11 mouse cellular contexts compared by ENCODE assay signal in genomic region chr8:57213982-57214930, GRCm38 (mm10).
A peak's percentile ranks its signal among the peaks of the same experiment; 100 is the strongest.
DNase-seq lines count a peak whose midpoint lies in the region; ATAC-seq and TF ChIP-seq lines count a peak whose summit lies in the region.
"Had no signal": no experiment of that assay in that cellular context is flagged by ENCODE, and none has a peak within 500 bp of the region (broad histone marks: within the 10 kb centered on the region; RNA-seq: fewer than 3 reads in every experiment).

No protein-coding gene starts in this region.

- no peak overlapping the region for H3K4me2 ChIP-seq in liver, postnatal 0 days (ENCODE audit: low read depth, low read length)
- H3K4me2 ChIP-seq in embryonic facial prominence, embryonic 14.5 days (ENCODE audit: low read depth, low read length) = peak overlapping the region; percentile 39
- H3K4me2 ChIP-seq in limb, embryonic 13.5 days (replicated peaks) = peak overlapping the region; percentile 58
- H3K4me2 ChIP-seq: forebrain, embryonic 13.5 days had no signal

- H3K4me1 ChIP-seq in liver, postnatal 0 days (ENCODE audit: insufficient read depth) = no peaks in the 10 kb centered on the region
- no peaks in the 10 kb centered on the region for H3K4me1 ChIP-seq in embryonic facial prominence, embryonic 14.5 days (ENCODE audit: control insufficient read depth, insufficient read depth, low read length)
- H3K4me1 ChIP-seq in limb, embryonic 13.5 days = peaks cover 21% of the 10 kb centered on the region
- H3K4me1 ChIP-seq: forebrain, embryonic 13.5 days had no signal

- no peaks in the 10 kb centered on the region for H3K36me3 ChIP-seq in liver, postnatal 0 days (replicated peaks; ENCODE audit: insufficient read depth, low read length)
- H3K36me3 ChIP-seq in embryonic facial prominence, embryonic 14.5 days (ENCODE audit: control insufficient read depth, insufficient read depth, low read length) = no peaks in the 10 kb centered on the region
- no peaks in the 10 kb centered on the region for H3K36me3 ChIP-seq in limb, embryonic 13.5 days

- 76% methylated on average over 31 of the region's 31 CpGs for WGBS in liver, postnatal 0 days (ENCODE audit: insufficient replicate concordance)
- 56% methylated on average over 31 of the region's 31 CpGs for WGBS in embryonic facial prominence, embryonic 14.5 days
- 44% methylated on average over 31 of the region's 31 CpGs for WGBS in limb, embryonic 13.5 days

- H3K9me3 ChIP-seq in liver, postnatal 0 days (ENCODE audit: low read length) = no peaks in the 10 kb centered on the region
- H3K9me3 ChIP-seq in embryonic facial prominence, embryonic 14.5 days (ENCODE audit: control insufficient read depth, low read length) = no peaks in the 10 kb centered on the region
- no peaks in the 10 kb centered on the region for H3K9me3 ChIP-seq in limb, embryonic 13.5 days
- H3K9me3 ChIP-seq: forebrain, embryonic 13.5 days had no signal

- H3K27ac ChIP-seq in liver, postnatal 0 days (ENCODE audit: low read depth) = no peak overlapping the region
- no peak overlapping the region for H3K27ac ChIP-seq in embryonic facial prominence, embryonic 14.5 days (replicated peaks; ENCODE audit: low read depth, low read length)
- H3K27ac ChIP-seq in limb, embryonic 13.5 days = no peak overlapping the region
- H3K27ac ChIP-seq: forebrain, embryonic 13.5 days had no signal

- no peaks in the 10 kb centered on the region for H3K27me3 ChIP-seq in liver, postnatal 0 days (ENCODE audit: insufficient read depth, low read length)
- H3K27me3 ChIP-seq in embryonic facial prominence, embryonic 14.5 days (replicated peaks; ENCODE audit: control insufficient read depth, insufficient read depth, low read length) = no peaks in the 10 kb centered on the region
- peaks cover 3% of the 10 kb centered on the region; the same call in 1 of the 2 replicates for H3K27me3 ChIP-seq in limb, embryonic 13.5 days
- H3K27me3 ChIP-seq: forebrain, embryonic 13.5 days had no signal

- TF ChIP-seq EP300 in liver, postnatal 0 days (IDR thresholded peaks at IDR 0.05; ENCODE audit: low read depth) = no peak

- no peak overlapping the region for H3K4me3 ChIP-seq in liver, postnatal 0 days (ENCODE audit: low read depth, low read length)
- H3K4me3 ChIP-seq in embryonic facial prominence, embryonic 14.5 days (ENCODE audit: low read depth, low read length) = no peak overlapping the region
- H3K4me3 ChIP-seq in limb, embryonic 13.5 days = peak overlapping the region; percentile 22; the same call in 1 of the 2 replicates
- H3K4me3 ChIP-seq: forebrain, embryonic 13.5 days had no signal

- peak; percentile 4 for DNase-seq in liver
- DNase-seq in liver, postnatal 0 days = no peak
- DNase-seq in embryonic facial prominence, embryonic 14.5 days (ENCODE audit: low spot score) = peak; percentile 29
- peak; percentile 43 to 55 for DNase-seq in heart, adult 9 months (ENCODE audit: low spot score in 2 of 2)
- no peak for DNase-seq in spleen, postnatal 14 days (ENCODE audit: low spot score in 2 of 2)
- no peak for DNase-seq in adrenal gland, postnatal 14 days
- DNase-seq: adrenal gland, postnatal 10 days; layer of hippocampus, postnatal 36 days; thymus, postnatal 4 days had no signal

- no peak for ATAC-seq in liver, postnatal 0 days
- no peak for ATAC-seq in embryonic facial prominence, embryonic 14.5 days (ENCODE audit: low read depth)
- peak; percentile 51; the same call in 1 of the 2 replicates for ATAC-seq in limb, embryonic 13.5 days (ENCODE audit: low FRiP score, low read depth)
- ATAC-seq: forebrain, embryonic 13.5 days had no signal

- no peak for TF ChIP-seq CTCF in liver, postnatal 0 days (IDR thresholded peaks at IDR 0.05; ENCODE audit: low read depth)

- no peak overlapping the region for H3K9ac ChIP-seq in liver, postnatal 0 days (replicated peaks)
- H3K9ac ChIP-seq in embryonic facial prominence, embryonic 14.5 days (ENCODE audit: low read depth, low read length) = no peak overlapping the region
- no peak overlapping the region for H3K9ac ChIP-seq in limb, embryonic 13.5 days
- H3K9ac ChIP-seq: forebrain, embryonic 13.5 days had no signal

Comparison
In these comparisons a context has a peak if more than half of its experiments do, and no peak if none do; other contexts are left out.
1. DNase-seq: peak in liver (single experiment), embryonic facial prominence, embryonic 14.5 days (single experiment) and heart, adult 9 months (2 of 2); none in liver, postnatal 0 days (single experiment), spleen, postnatal 14 days (0 of 2) and adrenal gland, postnatal 14 days (single experiment).